Mouse (Mus musculus): ENCODE results near the gene Ccdc60. TPM values are rescaled to one million over a fixed set of nuclear protein-coding genes. Genes with fewer than 3 reads are reported as not detected.

Gene Ccdc60
- polyA plus RNA-seq, 1 experiment from 2014 or later: not detected

GRCm38 (mm10) chr5:116300984-116301383 is 12.2 kb upstream of the Ccdc60 start:
- POLR2A ChIA-PET: no interaction called here
- no peak for ATAC-seq
- no peak for DNase-seq (ENCODE audit: low read depth, low spot score)

DNA sequence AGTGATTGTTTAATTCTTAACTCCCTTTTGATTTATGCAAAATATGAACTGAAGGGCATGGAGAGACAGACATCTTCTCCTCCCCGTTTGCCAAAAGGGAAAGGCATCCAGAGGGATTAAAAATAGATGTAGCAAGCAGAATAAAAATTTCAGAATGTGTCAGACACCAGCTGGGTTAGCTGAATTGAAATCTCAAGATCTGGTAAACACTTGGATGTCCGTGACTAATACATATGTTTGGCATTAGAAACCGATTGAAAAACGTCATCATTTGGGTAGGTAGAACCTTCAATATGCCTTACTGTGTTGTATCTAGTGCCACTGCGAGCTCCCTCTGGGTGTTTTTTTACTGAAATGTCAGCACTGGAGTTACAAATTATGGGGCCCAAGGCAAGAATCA is 4.7 kb upstream of the Ccdc60 start:
- DNase-seq (ENCODE audit: low read depth, low spot score) (no peak), ATAC-seq (no peak)
- ChIA-PET POLR2A (no interaction called here), CTCF (no interaction called here)
- in situ Hi-C loops (cut with MboI; ENCODE audit: low pct_unique_long_range_greater_than_20kb): no loop called here
- TF ChIP-seq CTCF (IDR thresholded peaks at IDR 0.05): no peak
- H3K27me3 ChIP-seq: peaks cover 6% of the 10 kb centered on the region

More at GRCm38 (mm10) chr5:116300984-116301383, 12.2 kb upstream of the Ccdc60 start:
- H3K27me3 ChIP-seq: no peaks in the 10 kb centered on the region
- TF ChIP-seq CTCF (IDR thresholded peaks at IDR 0.05): no peak
- CTCF ChIA-PET: no interaction called here
- in situ Hi-C loops (cut with MboI; ENCODE audit: low pct_unique_long_range_greater_than_20kb): no loop called here

DNA sequence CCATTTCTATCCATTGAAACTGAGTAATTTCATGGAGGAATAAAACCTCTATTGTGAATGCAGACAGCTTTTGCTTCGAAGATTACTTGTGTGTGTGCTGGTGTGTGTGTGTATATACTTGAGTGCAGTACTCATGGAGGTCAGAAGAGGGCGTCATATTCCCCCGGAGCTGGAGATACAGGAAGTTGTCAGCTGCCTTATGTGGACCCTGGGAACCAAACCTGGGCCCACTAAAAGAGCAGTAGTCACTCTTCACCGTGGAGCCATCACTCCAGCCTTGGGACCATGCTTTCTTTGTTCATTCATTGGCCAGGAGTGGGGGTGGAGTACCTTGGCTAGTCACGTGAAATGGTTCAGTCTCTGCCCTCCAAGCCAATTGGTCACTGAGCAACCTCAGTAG is 1.8 kb upstream of the Ccdc60 start:
- ATAC-seq (no peak), DNase-seq (ENCODE audit: low read depth, low spot score) (no peak)
- POLR2A ChIA-PET: no interaction called here
- CTCF ChIA-PET: no interaction called here
- H3K27me3 ChIP-seq: peaks cover 6% of the 10 kb centered on the region
- no peak for TF ChIP-seq CTCF (IDR thresholded peaks at IDR 0.05)
- in situ Hi-C loops (cut with MboI; ENCODE audit: low pct_unique_long_range_greater_than_20kb): no loop called here

DNA sequence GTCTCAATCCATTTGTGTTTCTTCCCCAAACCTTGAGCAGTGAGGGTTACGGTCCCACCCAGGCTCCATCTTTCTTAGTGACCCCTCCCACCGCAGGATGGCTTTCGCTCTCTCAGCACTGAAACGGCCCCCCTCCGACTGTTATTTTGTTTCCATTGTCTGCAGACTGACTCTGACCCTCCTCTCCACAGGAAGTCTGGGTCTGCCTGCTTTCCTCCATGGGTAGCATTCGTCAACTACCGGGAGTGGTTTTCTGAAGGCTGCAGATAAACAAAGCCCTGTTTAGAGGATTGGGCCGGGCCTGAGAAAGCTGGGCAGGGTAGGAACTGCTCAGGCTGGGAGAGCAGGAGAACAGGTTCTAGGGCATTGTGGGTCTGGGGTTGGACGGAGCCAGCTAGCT is 1.1 kb upstream of the Ccdc60 start:
- in situ Hi-C loops (cut with MboI; ENCODE audit: low pct_unique_long_range_greater_than_20kb): no loop called here
- DNase-seq (ENCODE audit: low read depth, low spot score): no peak
- no peak for TF ChIP-seq CTCF (IDR thresholded peaks at IDR 0.05)
- ChIA-PET CTCF (no interaction called here), POLR2A (no interaction called here)
- peaks cover 6% of the 10 kb centered on the region for H3K27me3 ChIP-seq
- ATAC-seq: no peak

- no peak for TF ChIP-seq CTCF (IDR thresholded peaks at IDR 0.05)
- peaks cover 6% of the 10 kb centered on the region for H3K27me3 ChIP-seq
- in situ Hi-C loops (cut with MboI; ENCODE audit: low pct_unique_long_range_greater_than_20kb): no loop called here
- ChIA-PET POLR2A (no interaction called here), CTCF (no interaction called here)
- no peak for ATAC-seq
- no peak for DNase-seq (ENCODE audit: low read depth, low spot score)
Measured at GRCm38 (mm10) chr5:116288183-116288582, 602 bp downstream of the Ccdc60 start.

- no peak for ATAC-seq
Measured at GRCm38 (mm10) chr5:116285532-116286176, 3.1 kb downstream of the Ccdc60 start.

GRCm38 (mm10) chr5:116280518-116280917 is 8.3 kb downstream of the Ccdc60 start:
- no peak for TF ChIP-seq CTCF (IDR thresholded peaks at IDR 0.05)
- ChIA-PET POLR2A (no interaction called here), CTCF (no interaction called here)
- H3K27me3 ChIP-seq: peaks cover 3% of the 10 kb centered on the region
- DNase-seq (ENCODE audit: low read depth, low spot score): no peak
- no peak for ATAC-seq
- in situ Hi-C loops (cut with MboI; ENCODE audit: low pct_unique_long_range_greater_than_20kb): no loop called here

More at GRCm38 (mm10) chr5:116285532-116286176, 3.1 kb downstream of the Ccdc60 start:
- in situ Hi-C loops (cut with MboI; ENCODE audit: low pct_unique_long_range_greater_than_20kb): no loop called here
- ChIA-PET POLR2A (no interaction called here), CTCF (no interaction called here)
- peaks cover 3% of the 10 kb centered on the region for H3K27me3 ChIP-seq
- TF ChIP-seq CTCF (IDR thresholded peaks at IDR 0.05): no peak
- DNase-seq (ENCODE audit: low read depth, low spot score): no peak

DNA sequence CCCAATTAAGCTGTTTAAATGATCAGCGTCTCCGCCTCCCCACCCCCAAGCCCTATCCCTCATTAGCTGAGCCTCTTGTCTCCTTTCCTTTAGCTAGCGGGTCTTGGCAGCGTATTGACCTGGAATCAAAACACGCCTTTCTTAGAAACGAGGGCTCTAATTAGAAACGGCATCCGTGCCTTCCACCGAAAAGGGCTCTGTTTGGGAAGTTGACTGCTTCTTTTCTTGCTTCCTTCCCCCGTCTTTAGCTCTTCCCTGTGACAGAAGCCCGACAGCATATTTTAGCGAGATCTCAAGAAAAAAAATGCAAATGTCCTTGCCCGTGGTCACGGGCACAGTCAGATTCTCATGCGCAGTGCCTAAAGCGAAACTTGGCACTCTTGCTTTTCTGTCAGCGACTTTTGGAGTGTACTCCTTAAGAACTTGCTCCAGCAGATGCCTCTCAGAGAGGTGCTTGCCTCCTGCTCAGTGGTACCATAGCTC is 10.3 kb downstream of the Ccdc60 start:
- CTCF ChIA-PET: no interaction called here
- ATAC-seq (no peak), DNase-seq (ENCODE audit: low read depth, low spot score) (no peak)
- no peak for TF ChIP-seq CTCF (IDR thresholded peaks at IDR 0.05)
- POLR2A ChIA-PET: no interaction called here
- peaks cover 3% of the 10 kb centered on the region for H3K27me3 ChIP-seq
- in situ Hi-C loops (cut with MboI; ENCODE audit: low pct_unique_long_range_greater_than_20kb): no loop called here

DNA sequence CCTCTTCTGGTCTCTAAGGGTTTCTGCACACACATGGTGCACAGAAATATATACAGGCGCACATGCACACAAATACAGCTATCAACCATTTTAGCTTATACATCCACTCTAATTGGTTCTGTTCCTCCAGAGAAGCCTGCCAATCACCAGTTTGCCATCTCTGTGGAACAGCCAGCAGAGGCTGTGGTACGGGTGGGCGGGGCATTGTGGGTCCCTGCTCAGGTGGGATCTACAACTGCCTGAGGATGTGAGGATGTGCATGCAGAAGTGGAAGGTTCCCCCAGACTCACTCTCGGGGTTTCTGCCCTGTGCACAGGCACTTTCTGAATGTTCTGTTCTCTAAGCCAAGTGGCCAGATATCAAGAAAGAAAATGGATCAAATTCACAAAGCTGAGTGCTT is 10.8 kb downstream of the Ccdc60 start:
- no peak for TF ChIP-seq CTCF (IDR thresholded peaks at IDR 0.05)
- ATAC-seq (no peak), DNase-seq (ENCODE audit: low read depth, low spot score) (no peak)
- peaks cover 3% of the 10 kb centered on the region for H3K27me3 ChIP-seq
- in situ Hi-C loops (cut with MboI; ENCODE audit: low pct_unique_long_range_greater_than_20kb): no loop called here
- ChIA-PET POLR2A (no interaction called here), CTCF (no interaction called here)

- ATAC-seq (no peak), DNase-seq (ENCODE audit: low read depth, low spot score) (no peak)
- no peak for TF ChIP-seq CTCF (IDR thresholded peaks at IDR 0.05)
- no peaks in the 10 kb centered on the region for H3K27me3 ChIP-seq
- ChIA-PET POLR2A (no interaction called here), CTCF (no interaction called here)
- in situ Hi-C loops (cut with MboI; ENCODE audit: low pct_unique_long_range_greater_than_20kb): no loop called here
Measured at GRCm38 (mm10) chr5:116274818-116275217, 14.0 kb downstream of the Ccdc60 start.

GRCm38 (mm10) chr5:116274365-116274764 is 14.4 kb downstream of the Ccdc60 start:
- ChIA-PET CTCF (no interaction called here), POLR2A (no interaction called here)
- ATAC-seq (no peak), DNase-seq (ENCODE audit: low read depth, low spot score) (no peak)
- H3K27me3 ChIP-seq: no peaks in the 10 kb centered on the region
- in situ Hi-C loops (cut with MboI; ENCODE audit: low pct_unique_long_range_greater_than_20kb): no loop called here
- no peak for TF ChIP-seq CTCF (IDR thresholded peaks at IDR 0.05)

All from Patski (cell line).